Mouse (Mus musculus) CD4-positive naive resting alpha-beta T cell, adult 76 days (primary cell): ENCODE data around the gene Ap3s2. TPM values are rescaled to one million over a fixed set of nuclear protein-coding genes. Genes with fewer than 3 reads are reported as not detected.

Experiments used
- total RNA-seq: library from RNA; stranded (reverse); gene quantifications from one replicate; pipeline ENCODE4 v1.2.4, GENCODE M21; 2023

The Ap3s2 gene
- 11.5 TPM for total RNA-seq

GRCm38 (mm10) chr7:79920344-79920983 is at the start of gene Ap3s2:
Gene Ap3s2 (minus strand): TSS chr7:79920649.

GRCm38 (mm10) chr7:79934862-79935510 is 14.5 kb upstream of the Ap3s2 start, which contains the start of gene Arpin:
Gene Arpin (minus strand): TSS chr7:79935359.

GRCm38 (mm10) chr7:79860811-79861210 is 59.6 kb downstream of the Ap3s2 start, which contains the start of gene Anpep:
Gene Anpep (minus strand): TSS chr7:79861059.

Other genes starting within 250 kb of the Ap3s2 start
- 1.9 TPM for gene Kif7, start 204.9 kb downstream of the Ap3s2 start, total RNA-seq
- not detected for gene Plin1, start 187.7 kb downstream of the Ap3s2 start, total RNA-seq
- gene Pex11a, start 177.5 kb downstream of the Ap3s2 start, total RNA-seq: 0.32 TPM
- gene Wdr93, start 177.5 kb downstream of the Ap3s2 start, total RNA-seq: not detected
- gene Mesp1, start 126.9 kb downstream of the Ap3s2 start, total RNA-seq: not detected
- gene Mesp2, start 109.9 kb downstream of the Ap3s2 start, total RNA-seq: 0.29 TPM
- gene Anpep, start 59.6 kb downstream of the Ap3s2 start, total RNA-seq: 1.9 TPM
- 0.41 TPM for gene Arpin, start 14.7 kb upstream of the Ap3s2 start, total RNA-seq
- gene Zfp710, start 104.2 kb upstream of the Ap3s2 start, total RNA-seq: 36.6 TPM
- 35.5 TPM for gene Idh2, start 194.7 kb upstream of the Ap3s2 start, total RNA-seq